Mouse (Mus musculus) stomach, embryonic 14.5 days (tissue): ENCODE results near the gene Eef1g. TPM values are rescaled to one million over a fixed set of nuclear protein-coding genes. Genes with fewer than 3 reads are reported as not detected.

Experiments used
- ATAC-seq: fragments of 200-750 bp; cut with Nextera tagmentation; 2 replicates; pipeline ENCODE4 v1.8.0; 2017; ENCODE audit warnings: low read depth, moderate TSS enrichment; ENCODE audit not compliant: insufficient number of reproducible peaks, insufficient read depth, low FRiP score
- H3K27ac ChIP-seq: fragments of 300-500 bp; sonication (generic); 2 replicates; pipeline ENCODE4 v1.5.1; 2014; ENCODE audit warnings: mild to moderate bottlenecking, low read length, moderate library complexity, mixed read lengths
- H3K27me3 ChIP-seq: fragments of 300-500 bp; sonication (generic); 2 replicates; pipeline ENCODE4 v1.6.1; 2014; ENCODE audit warnings: low read length, control low read depth, mixed read lengths; ENCODE audit not compliant: control insufficient read depth, insufficient read depth
- H3K36me3 ChIP-seq: fragments of 300-500 bp; sonication (generic); 2 replicates; pipeline ENCODE4 v1.6.1; 2014; ENCODE audit warnings: mild to moderate bottlenecking, control low read depth, low read length, moderate library complexity, mixed read lengths; ENCODE audit not compliant: control insufficient read depth, insufficient read depth
- H3K4me1 ChIP-seq: fragments of 300-500 bp; sonication (generic); 2 replicates; pipeline ENCODE4 v1.6.1; 2014; ENCODE audit warnings: low read length, control low read depth, mixed read lengths; ENCODE audit not compliant: control insufficient read depth, insufficient read depth
- H3K4me2 ChIP-seq: fragments of 300-500 bp; sonication (generic); replicated peaks from 2 replicates; pipeline ENCODE4 v1.6.1; 2014; ENCODE audit warnings: low read depth, low read length, control low read depth
- H3K4me3 ChIP-seq: fragments of 300-500 bp; sonication (generic); 2 replicates; pipeline ENCODE4 v1.5.1; 2014; ENCODE audit warnings: low read depth, low read length, control low read depth
- H3K9ac ChIP-seq: fragments of 300-500 bp; sonication (generic); replicated peaks from 2 replicates; pipeline ENCODE4 v1.6.1; 2014; ENCODE audit warnings: low read depth, mild to moderate bottlenecking, control low read depth, low read length, moderate library complexity, mixed read lengths
- H3K9me3 ChIP-seq: fragments of 300-500 bp; sonication (generic); 2 replicates; pipeline ENCODE4 v1.6.1; 2016; ENCODE audit warnings: low read depth, low read length, control low read depth; ENCODE audit not compliant: control insufficient read depth
- WGBS: fragments of 180-500 bp; shearing (Covaris S2); extraction: QIAGEN DNeasy Blood & Tissue Kit; methylation state at CpG from one replicate; pipeline ENCODE4 v1.1.7; 2014; 5-methylcytosine and 5-hydroxymethylcytosine counted together
- polyA plus RNA-seq: library from polyadenylated mRNA; unstranded; fragments of >200 nt; fragmentation: Nextera tagmentation; extraction: Ambion mirVana; gene quantifications from 2 replicates; pipeline ENCODE4 v1.2.1, GENCODE M21; 2014

Gene Eef1g
- polyA plus RNA-seq, 1 experiment from 2014 or later: 469 TPM

GRCm38 (mm10) chr19:9027795-9028194 lies 61.0 kb downstream of the Eef1g start:
- 14% methylated on average over 5 of the region's 5 CpGs for WGBS
- no peak overlapping the region for H3K9ac ChIP-seq
- no peak overlapping the region for H3K4me2 ChIP-seq
- no peak overlapping the region for H3K4me3 ChIP-seq
- no peak overlapping the region for H3K27ac ChIP-seq
- H3K9me3 ChIP-seq: no peaks in the 10 kb centered on the region
- no peaks in the 10 kb centered on the region for H3K27me3 ChIP-seq
- H3K4me1 ChIP-seq: peaks cover 14% of the 10 kb centered on the region; the same call in 1 of the 2 replicates
- H3K36me3 ChIP-seq: no peaks in the 10 kb centered on the region
- ATAC-seq: peak; percentile 47; the same call in 1 of the 2 replicates

Other genes with a start within 250 kb of the Eef1g start
- 80.8 and 91.1 TPM in 2 replicates for gene Slc3a2, start 243.7 kb upstream of the Eef1g start, polyA plus RNA-seq
- 79.4 and 85.6 TPM in 2 replicates for gene Wdr74, start 231.2 kb upstream of the Eef1g start, polyA plus RNA-seq
- gene 1700092M07Rik, start 226.3 kb upstream of the Eef1g start, polyA plus RNA-seq: 1.0 and 1.9 TPM in 2 replicates
- 141 and 143 TPM in 2 replicates for gene Stx5a, start 225.6 kb upstream of the Eef1g start, polyA plus RNA-seq
- 168 and 178 TPM in 2 replicates for gene Nxf1, start 210.0 kb upstream of the Eef1g start, polyA plus RNA-seq
- gene Tmem223, start 196.0 kb upstream of the Eef1g start, polyA plus RNA-seq: 178 and 194 TPM in 2 replicates
- gene Tmem179b, start 192.6 kb upstream of the Eef1g start, polyA plus RNA-seq: 85.4 and 94.0 TPM in 2 replicates
- 17.1 and 17.5 TPM in 2 replicates for gene Taf6l, start 180.6 kb upstream of the Eef1g start, polyA plus RNA-seq
- 140 and 151 TPM in 2 replicates for gene Polr2g, start 168.5 kb upstream of the Eef1g start, polyA plus RNA-seq
- 4.7 and 5.2 TPM in 2 replicates for gene Zbtb3, start 164.5 kb upstream of the Eef1g start, polyA plus RNA-seq
- gene Ttc9c, start 147.7 kb upstream of the Eef1g start, polyA plus RNA-seq: 47.5 and 51.7 TPM in 2 replicates
- 10.0 and 10.1 TPM in 2 replicates for gene Hnrnpul2, start 147.0 kb upstream of the Eef1g start, polyA plus RNA-seq
- gene AC129217.1, start 137.3 kb upstream of the Eef1g start, polyA plus RNA-seq: not detected in 2 replicates
- gene Bscl2, start 129.6 kb upstream of the Eef1g start, polyA plus RNA-seq: 42.5 and 43.0 TPM in 2 replicates
- gene Gng3, start 127.8 kb upstream of the Eef1g start, polyA plus RNA-seq: 13.9 and 17.8 TPM in 2 replicates
- 1.2 and 1.6 TPM in 2 replicates for gene Lrrn4cl, start 116.3 kb upstream of the Eef1g start, polyA plus RNA-seq
- 154 and 162 TPM in 2 replicates for gene Ubxn1, start 95.5 kb upstream of the Eef1g start, polyA plus RNA-seq
- gene Uqcc3, start 86.1 kb upstream of the Eef1g start, polyA plus RNA-seq: 63.9 and 67.6 TPM in 2 replicates
- 58.5 and 82.3 TPM in 2 replicates for gene Lbhd1, start 83.3 kb upstream of the Eef1g start, polyA plus RNA-seq
- gene Gm49403, start 83.1 kb upstream of the Eef1g start, polyA plus RNA-seq: not detected in 2 replicates
- 71.0 and 82.4 TPM in 2 replicates for gene 1810009A15Rik, start 78.2 kb upstream of the Eef1g start, polyA plus RNA-seq
- gene Gm49416, start 78.1 kb upstream of the Eef1g start, polyA plus RNA-seq: not detected in 2 replicates
- gene Ints5, start 74.0 kb upstream of the Eef1g start, polyA plus RNA-seq: 29.3 and 33.5 TPM in 2 replicates
- gene Ganab, start 69.0 kb upstream of the Eef1g start, polyA plus RNA-seq: 82.0 and 90.3 TPM in 2 replicates
- gene B3gat3, start 46.7 kb upstream of the Eef1g start, polyA plus RNA-seq: 35.7 and 37.5 TPM in 2 replicates
- gene Rom1, start 37.7 kb upstream of the Eef1g start, polyA plus RNA-seq: 1.0 and 2.0 TPM in 2 replicates
- gene Eml3, start 37.5 kb upstream of the Eef1g start, polyA plus RNA-seq: 16.8 and 18.2 TPM in 2 replicates
- gene Mta2, start 25.2 kb upstream of the Eef1g start, polyA plus RNA-seq: 41.5 and 45.3 TPM in 2 replicates
- gene Tut1, start 13.2 kb upstream of the Eef1g start, polyA plus RNA-seq: 27.2 and 27.6 TPM in 2 replicates
- 33.4 and 40.6 TPM in 2 replicates for gene Ahnak, start 22.2 kb downstream of the Eef1g start, polyA plus RNA-seq
- not detected in 2 replicates for gene Scgb1a1, start 120.9 kb downstream of the Eef1g start, polyA plus RNA-seq
- 9.3 and 15.2 TPM in 2 replicates for gene Asrgl1, start 168.6 kb downstream of the Eef1g start, polyA plus RNA-seq